Mouse (Mus musculus) hindbrain, postnatal 0 days (tissue): ENCODE measurements around the gene Olfr46. TPM values are rescaled to one million over a fixed set of nuclear protein-coding genes. Genes with fewer than 3 reads are reported as not detected.
"Not testable (repeated sequence)": the region's sequence is repeated elsewhere in the genome, so short reads cannot be mapped to it uniquely, and the experiment has no call there.

Source experiments
- ATAC-seq: fragments of 200-750 bp; cut with Nextera tagmentation; 2 replicates; pipeline ENCODE4 v1.8.0; 2017; ENCODE audit warnings: mild to moderate bottlenecking, moderate TSS enrichment, moderate library complexity
- DNase-seq: peaks from one replicate; pipeline ENCODE4 v3.0.0-alpha.2; 2015; ENCODE audit warnings: low spot score
- H3K27ac ChIP-seq: fragments of 300-500 bp; sonication (generic); 2 replicates; pipeline ENCODE4 v1.5.1; 2014; ENCODE audit warnings: mild to moderate bottlenecking
- H3K27me3 ChIP-seq: fragments of 300-500 bp; sonication (generic); 2 replicates; pipeline ENCODE4 v1.6.1; 2014; ENCODE audit warnings: low read length, mixed read lengths; ENCODE audit not compliant: insufficient read depth
- H3K36me3 ChIP-seq: fragments of 300-500 bp; sonication (generic); 2 replicates; pipeline ENCODE4 v1.6.1; 2014; ENCODE audit warnings: low read length, mixed read lengths; ENCODE audit not compliant: insufficient read depth
- H3K4me1 ChIP-seq: fragments of 300-500 bp; sonication (generic); 2 replicates; pipeline ENCODE4 v1.6.1; 2014; ENCODE audit warnings: antibody characterized with exemption, low read length, mixed read lengths; ENCODE audit not compliant: insufficient read depth
- H3K4me2 ChIP-seq: fragments of 300-500 bp; sonication (generic); 2 replicates; pipeline ENCODE4 v1.6.1; 2014; ENCODE audit warnings: low read depth, mild to moderate bottlenecking, low read length, moderate library complexity, mixed read lengths
- H3K4me3 ChIP-seq: fragments of 300-500 bp; sonication (generic); 2 replicates; pipeline ENCODE4 v1.5.1; 2014; ENCODE audit warnings: low read length
- H3K9ac ChIP-seq: fragments of 300-500 bp; sonication (generic); replicated peaks from 2 replicates; pipeline ENCODE4 v1.6.1; 2014; ENCODE audit warnings: mild to moderate bottlenecking, low read length, moderate library complexity, mixed read lengths
- H3K9me3 ChIP-seq: fragments of 300-500 bp; sonication (generic); 2 replicates; pipeline ENCODE4 v1.6.1; 2016; ENCODE audit warnings: low read length, mixed read lengths
- CTCF ChIP-seq: IDR thresholded peaks from 2 replicates; pipeline ENCODE4 v1.5.1; 2016; ENCODE audit warnings: antibody characterized with exemption, control low read depth, low read depth
- WGBS: fragments of 180-500 bp; shearing (Covaris S2); extraction: QIAGEN DNeasy Blood & Tissue Kit; methylation state at CpG from one replicate; pipeline ENCODE4 v1.1.7; 2014; 5-methylcytosine and 5-hydroxymethylcytosine counted together
- polyA plus RNA-seq: library from polyadenylated mRNA; unstranded; fragments of >200 nt; fragmentation: Nextera tagmentation; extraction: Ambion mirVana; gene quantifications from 2 replicates; pipeline ENCODE4 v1.2.1, GENCODE M21; 2015
- total RNA-seq: library from RNA; depleted of rRNA; stranded (reverse); fragments of >200 nt; gene quantifications from 2 replicates; pipeline ENCODE4 v1.2.3, GENCODE M21; 2014; rRNA removed

Olfr46 gene
- total RNA-seq = not detected in 2 replicates
- 0.03 TPM in 1 of 2 replicates, not detected in the other for polyA plus RNA-seq

DNA sequence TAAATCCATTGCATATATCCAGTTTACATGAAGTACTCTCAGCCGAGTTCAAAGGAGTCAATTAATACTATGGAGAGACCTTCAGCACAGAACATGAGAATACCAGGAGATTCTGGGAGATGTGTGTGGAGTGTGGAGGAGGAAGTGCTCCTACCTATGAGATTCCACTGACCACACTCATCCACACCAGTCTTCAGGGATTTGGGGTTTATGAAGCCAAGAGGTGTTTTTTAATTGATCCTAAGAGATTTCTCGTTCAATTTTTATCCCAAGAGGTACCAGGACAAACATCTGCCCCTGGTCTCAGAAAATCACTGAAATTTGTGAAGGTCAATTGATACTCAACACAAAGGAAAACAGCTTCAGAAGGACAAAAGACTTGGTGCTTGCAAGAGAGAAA lies at the start of gene Olfr46:
Olfr46 (plus strand) TSS at position 301 of the 400 bp plus-strand sequence.
- not testable (repeated sequence) for DNase-seq, H3K27me3 ChIP-seq

DNA sequence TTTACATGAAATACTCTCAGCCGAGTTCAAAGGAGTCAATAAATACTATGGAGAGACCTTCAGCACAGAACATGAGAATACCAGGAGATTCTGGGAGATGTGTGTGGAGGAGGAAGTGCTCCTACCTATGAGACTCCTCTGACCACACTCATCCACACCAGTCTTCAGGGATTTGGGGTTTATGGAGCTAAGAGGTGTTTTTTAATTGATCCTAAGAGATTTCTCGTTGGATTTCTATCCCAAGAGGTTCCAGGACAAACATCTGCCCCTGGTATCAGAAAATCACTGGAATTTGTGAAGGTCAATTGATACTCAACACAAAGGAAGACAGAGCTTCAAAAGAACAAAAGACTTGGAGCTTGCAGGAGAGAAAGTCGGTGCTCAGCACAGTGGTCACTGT lies 33.5 kb upstream of the Olfr46 start, which contains the start of gene Olfr538:
Olfr538 (plus strand) TSS at position 301 of the 400 bp plus-strand sequence.
- Histone ChIP-seq H3K36me3 (no peaks in the 10 kb centered on the region), H3K27me3 (no peaks in the 10 kb centered on the region), H3K4me2 (no peak within 1 kb of the TSS), H3K9ac (no peak within 1 kb of the TSS), H3K4me3 (no peak within 1 kb of the TSS), H3K27ac (no peak within 1 kb of the TSS), H3K9me3 (no peaks in the 10 kb centered on the region), H3K4me1 (no peaks in the 10 kb centered on the region)
- no peak for ATAC-seq
- DNase-seq = no peak
- no peak for TF ChIP-seq CTCF
- WGBS = 50% methylated on average over 3 of the region's 3 CpGs

More for the DNA sequence above, at the start of gene Olfr46:
- not testable (repeated sequence) for H3K36me3 ChIP-seq, H3K4me3 ChIP-seq, H3K4me1 ChIP-seq, H3K9ac ChIP-seq, H3K4me2 ChIP-seq, ATAC-seq, H3K9me3 ChIP-seq, H3K27ac ChIP-seq
- 84% methylated on average over 2 of the region's 2 CpGs for WGBS

DNA sequence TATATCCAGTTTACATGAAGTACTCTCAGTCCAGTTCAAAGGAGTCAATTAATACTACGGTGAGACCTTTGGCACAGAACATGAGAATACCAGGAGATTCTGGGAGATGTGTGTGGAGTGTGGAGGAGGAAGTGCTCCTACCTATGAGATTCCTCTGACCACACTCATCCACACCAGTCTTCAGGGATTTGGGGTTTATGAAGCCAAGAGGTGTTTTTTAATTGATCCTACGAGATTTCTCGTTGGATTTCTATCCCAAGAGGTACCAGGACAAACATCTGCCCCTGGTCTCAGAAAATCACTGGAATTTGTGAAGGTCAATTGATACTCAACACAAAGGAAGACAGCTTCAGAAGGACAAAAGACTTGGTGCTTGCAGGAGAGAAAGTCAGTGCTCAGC lies 27.6 kb downstream of the Olfr46 start, which contains the start of gene Olfr61:
Olfr61 (plus strand) TSS at position 301 of the 400 bp plus-strand sequence.
- H3K27me3 ChIP-seq, H3K4me1 ChIP-seq, H3K4me2 ChIP-seq, ATAC-seq, H3K9ac ChIP-seq, H3K27ac ChIP-seq, H3K9me3 ChIP-seq, DNase-seq, H3K36me3 ChIP-seq, H3K4me3 ChIP-seq: not testable (repeated sequence)
- WGBS = 88% methylated on average over 3 of the region's 3 CpGs

DNA sequence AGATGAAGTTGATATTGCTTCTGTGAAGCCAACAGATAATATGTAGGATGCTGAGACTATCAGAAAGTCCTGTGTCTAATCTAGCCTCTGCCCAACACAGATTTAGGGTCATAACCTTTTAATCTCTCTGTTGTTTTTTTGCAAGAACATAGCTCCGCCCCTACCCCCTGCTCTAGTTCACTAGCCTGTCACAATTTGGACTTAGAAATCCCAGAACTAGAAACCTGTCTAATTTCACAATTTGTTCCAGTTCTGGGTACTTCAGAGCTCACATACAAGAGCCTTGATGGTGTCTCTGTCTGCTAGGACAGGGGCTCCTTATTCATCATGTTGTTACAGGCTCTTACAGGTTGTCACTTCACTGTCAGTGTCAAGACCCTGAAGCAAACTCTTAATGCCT lies 29.5 kb downstream of the Olfr46 start:
- Histone ChIP-seq H3K9me3 (no peaks in the 10 kb centered on the region), H3K4me1 (no peaks in the 10 kb centered on the region), H3K27ac (no peak overlapping the region), H3K9ac (no peak overlapping the region), H3K4me2 (no peak overlapping the region), H3K4me3 (no peak overlapping the region), H3K27me3 (no peaks in the 10 kb centered on the region), H3K36me3 (no peaks in the 10 kb centered on the region)
- WGBS = 85% methylated on average over 1 of the region's 1 CpGs
- no peak for DNase-seq
- no peak for TF ChIP-seq CTCF
- ATAC-seq = no peak

DNA sequence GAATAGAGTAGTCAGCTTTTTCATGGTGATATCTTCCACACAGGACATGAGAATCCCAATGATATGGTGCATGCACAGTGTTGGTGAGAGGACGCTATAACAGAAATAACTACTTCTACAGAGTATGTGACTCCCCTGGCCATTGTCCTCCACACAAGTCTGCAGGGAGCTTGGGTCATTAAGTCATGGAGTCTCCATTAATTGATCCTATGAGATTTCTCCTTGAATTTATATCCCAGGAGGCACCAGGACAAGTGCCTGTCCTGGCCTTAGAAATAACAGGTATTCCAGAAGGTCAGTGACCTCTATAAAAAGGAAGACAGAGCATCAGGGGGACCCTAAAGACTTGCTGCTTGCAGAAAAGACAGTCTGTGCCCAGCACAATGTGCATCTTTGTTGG lies 45.1 kb downstream of the Olfr46 start, which contains the start of gene Olfr53:
Olfr53 (plus strand) TSS at position 301 of the 400 bp plus-strand sequence.
- WGBS = 92% methylated on average over 1 of the region's 1 CpGs
- no peaks in the 10 kb centered on the region for H3K27me3 ChIP-seq
- TF ChIP-seq CTCF = no peak
- H3K9ac ChIP-seq = no peak within 1 kb of the TSS
- ATAC-seq (no peak), DNase-seq (no peak)
- no peak within 1 kb of the TSS for H3K4me3 ChIP-seq
- H3K4me2 ChIP-seq = no peak within 1 kb of the TSS
- H3K9me3 ChIP-seq = no peaks in the 10 kb centered on the region
- no peaks in the 10 kb centered on the region for H3K4me1 ChIP-seq
- no peaks in the 10 kb centered on the region for H3K36me3 ChIP-seq
- no peak within 1 kb of the TSS for H3K27ac ChIP-seq

DNA sequence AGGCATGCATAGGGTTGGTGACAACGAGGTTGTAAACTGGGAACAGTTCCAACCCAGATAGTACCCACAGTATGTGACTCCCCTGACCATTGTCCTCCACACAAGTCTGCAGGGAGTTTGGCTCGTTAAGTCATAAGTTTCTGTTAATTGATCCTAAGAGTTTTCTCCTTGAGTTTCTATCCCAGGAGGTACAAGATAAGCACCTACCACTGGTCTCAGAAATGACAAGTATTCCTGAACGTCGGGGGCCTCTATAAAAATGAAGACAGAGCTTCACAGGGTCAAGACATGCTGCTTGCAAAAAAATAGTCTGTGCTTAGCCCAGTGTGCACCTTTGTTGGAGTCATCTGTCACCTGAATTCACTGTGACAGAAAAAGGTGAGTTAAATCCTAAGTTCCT lies 58.6 kb downstream of the Olfr46 start, which contains the start of gene Olfr539:
Olfr539 (plus strand) TSS at position 301 of the 400 bp plus-strand sequence.
- ATAC-seq = no peak

More for the DNA sequence above, 58.6 kb downstream of the Olfr46 start, which contains the start of gene Olfr539:
- DNase-seq = no peak
- H3K4me3 ChIP-seq = no peak within 1 kb of the TSS
- H3K36me3 ChIP-seq = no peaks in the 10 kb centered on the region
- no peaks in the 10 kb centered on the region for H3K9me3 ChIP-seq
- no peak for TF ChIP-seq CTCF
- no peak within 1 kb of the TSS for H3K9ac ChIP-seq
- no peaks in the 10 kb centered on the region for H3K4me1 ChIP-seq
- 68% methylated on average over 4 of the region's 4 CpGs for WGBS
- H3K27ac ChIP-seq = no peak within 1 kb of the TSS
- H3K4me2 ChIP-seq = no peak within 1 kb of the TSS
- no peaks in the 10 kb centered on the region for H3K27me3 ChIP-seq

Other genes starting within 250 kb of the Olfr46 start
- not detected in 2 replicates for gene Olfr60, start 239.6 kb upstream of the Olfr46 start, total RNA-seq
- gene Olfr60, start 239.6 kb upstream of the Olfr46 start, polyA plus RNA-seq = not detected in 2 replicates
- gene Olfr530, start 224.9 kb upstream of the Olfr46 start, total RNA-seq = not detected in 2 replicates
- gene Olfr530, start 224.9 kb upstream of the Olfr46 start, polyA plus RNA-seq = not detected in 2 replicates
- not detected in 2 replicates for gene Olfr531, start 198.4 kb upstream of the Olfr46 start, total RNA-seq
- gene Olfr531, start 198.4 kb upstream of the Olfr46 start, polyA plus RNA-seq = not detected in 2 replicates
- not detected in 2 replicates for gene Olfr532, start 179.6 kb upstream of the Olfr46 start, total RNA-seq
- not detected in 2 replicates for gene Olfr532, start 179.6 kb upstream of the Olfr46 start, polyA plus RNA-seq
- not detected in 2 replicates for gene Olfr533, start 137.9 kb upstream of the Olfr46 start, total RNA-seq
- not detected in 2 replicates for gene Olfr533, start 137.9 kb upstream of the Olfr46 start, polyA plus RNA-seq
- not detected in 2 replicates for gene Olfr535, start 117.1 kb upstream of the Olfr46 start, total RNA-seq
- not detected in 2 replicates for gene Olfr535, start 117.1 kb upstream of the Olfr46 start, polyA plus RNA-seq
- not detected in 2 replicates for gene Olfr536, start 93.9 kb upstream of the Olfr46 start, total RNA-seq
- gene Olfr536, start 93.9 kb upstream of the Olfr46 start, polyA plus RNA-seq = not detected in 2 replicates
- not detected in 2 replicates for gene Olfr538, start 33.4 kb upstream of the Olfr46 start, total RNA-seq
- not detected in 2 replicates for gene Olfr538, start 33.4 kb upstream of the Olfr46 start, polyA plus RNA-seq
- gene Olfr61, start 27.7 kb downstream of the Olfr46 start, total RNA-seq = not detected in 2 replicates
- not detected in 2 replicates for gene Olfr61, start 27.7 kb downstream of the Olfr46 start, polyA plus RNA-seq
- gene Olfr53, start 45.2 kb downstream of the Olfr46 start, total RNA-seq = not detected in 2 replicates
- gene Olfr53, start 45.2 kb downstream of the Olfr46 start, polyA plus RNA-seq = not detected in 2 replicates
- gene Olfr539, start 58.7 kb downstream of the Olfr46 start, total RNA-seq = 0.05 TPM in 1 of 2 replicates, not detected in the other
- 0.01 TPM in 1 of 2 replicates, not detected in the other for gene Olfr539, start 58.7 kb downstream of the Olfr46 start, polyA plus RNA-seq
- not detected in 2 replicates for gene Olfr45, start 80.7 kb downstream of the Olfr46 start, total RNA-seq
- not detected in 2 replicates for gene Olfr45, start 80.7 kb downstream of the Olfr46 start, polyA plus RNA-seq
- gene Olfr541, start 96.0 kb downstream of the Olfr46 start, total RNA-seq = not detected in 2 replicates
- gene Olfr541, start 96.0 kb downstream of the Olfr46 start, polyA plus RNA-seq = not detected in 2 replicates
- not detected in 2 replicates for gene Cyp2e1, start 162.5 kb downstream of the Olfr46 start, total RNA-seq
- not detected in 2 replicates for gene Cyp2e1, start 162.5 kb downstream of the Olfr46 start, polyA plus RNA-seq
- gene Syce1, start 186.6 kb downstream of the Olfr46 start, total RNA-seq = 0.29 TPM in 1 of 2 replicates, not detected in the other
- gene Syce1, start 186.6 kb downstream of the Olfr46 start, polyA plus RNA-seq = 0.59 and 0.68 TPM in 2 replicates
- 20.2 and 23.7 TPM in 2 replicates for gene Zfp941, start 220.9 kb downstream of the Olfr46 start, total RNA-seq
- gene Zfp941, start 220.9 kb downstream of the Olfr46 start, polyA plus RNA-seq = 19.3 and 20.0 TPM in 2 replicates
- gene Urah, start 233.7 kb downstream of the Olfr46 start, total RNA-seq = 0.37 TPM in 1 of 2 replicates, not detected in the other
- gene Urah, start 233.7 kb downstream of the Olfr46 start, polyA plus RNA-seq = 0.43 and 0.80 TPM in 2 replicates
- gene Scgb1c1, start 244.3 kb downstream of the Olfr46 start, total RNA-seq = not detected in 2 replicates
- gene Scgb1c1, start 244.3 kb downstream of the Olfr46 start, polyA plus RNA-seq = 0.61 TPM in 1 of 2 replicates, not detected in the other
- gene Odf3, start 246.5 kb downstream of the Olfr46 start, total RNA-seq = 0.18 and 0.42 TPM in 2 replicates
- gene Odf3, start 246.5 kb downstream of the Olfr46 start, polyA plus RNA-seq = 0.19 and 0.43 TPM in 2 replicates